Mouse (Mus musculus): Measurements from ENCODE around the gene Tpm4. TPM values are rescaled to one million over a fixed set of nuclear protein-coding genes. Genes with fewer than 3 reads are reported as not detected.

Tpm4 gene
- polyA plus RNA-seq, 1 experiment from 2014 or later = 869 TPM

GRCm38 (mm10) chr8:72151418-72152078 lies 16.8 kb downstream of the Tpm4 start:
- 89% methylated on average over 3 of the region's 3 CpGs for WGBS
- H3K27ac ChIP-seq (ENCODE audit: low read length) = no peak overlapping the region
- no peak overlapping the region for H3K9ac ChIP-seq (replicated peaks; ENCODE audit: low read length)
- H3K36me3 ChIP-seq (ENCODE audit: insufficient read depth, low read length) = peaks cover 71% of the 10 kb centered on the region
- 0 out of 2 replicates have a peak, but pooled peaks cover 5% of the 10 kb centered on the region for H3K4me1 ChIP-seq (ENCODE audit: insufficient read depth, low read length)
- H3K4me3 ChIP-seq (ENCODE audit: low read length) = no peak overlapping the region
- ATAC-seq (ENCODE audit: low FRiP score, low TSS enrichment) = no peak
- no peaks in the 10 kb centered on the region for H3K9me3 ChIP-seq (ENCODE audit: low read length)
- H3K27me3 ChIP-seq (ENCODE audit: insufficient read depth, low read length) = no peaks in the 10 kb centered on the region
- H3K4me2 ChIP-seq (replicated peaks; ENCODE audit: low read depth, low read length) = no peak overlapping the region

- Histone ChIP-seq H3K27ac (ENCODE audit: low read length) (no peak overlapping the region), H3K9me3 (ENCODE audit: low read length) (no peaks in the 10 kb centered on the region), H3K9ac (replicated peaks; ENCODE audit: low read length) (no peak overlapping the region), H3K4me2 (replicated peaks; ENCODE audit: low read depth, low read length) (no peak overlapping the region), H3K4me3 (ENCODE audit: low read length) (no peak overlapping the region), H3K27me3 (ENCODE audit: insufficient read depth, low read length) (no peaks in the 10 kb centered on the region), H3K4me1 (ENCODE audit: insufficient read depth, low read length) (0 out of 2 replicates have a peak, but pooled peaks cover 3% of the 10 kb centered on the region), H3K36me3 (ENCODE audit: insufficient read depth, low read length) (peaks cover 55% of the 10 kb centered on the region)
- no peak for ATAC-seq (ENCODE audit: low FRiP score, low TSS enrichment)
Measured at GRCm38 (mm10) chr8:72153382-72153781, 18.6 kb downstream of the Tpm4 start.

GRCm38 (mm10) chr8:72158096-72158495 lies 23.3 kb downstream of the Tpm4 start:
- ATAC-seq (ENCODE audit: low FRiP score, low TSS enrichment) = no peak
- Histone ChIP-seq H3K9me3 (ENCODE audit: low read length) (no peaks in the 10 kb centered on the region), H3K4me1 (ENCODE audit: insufficient read depth, low read length) (peaks cover 24% of the 10 kb centered on the region), H3K27me3 (ENCODE audit: insufficient read depth, low read length) (no peaks in the 10 kb centered on the region), H3K4me2 (replicated peaks; ENCODE audit: low read depth, low read length) (no peak overlapping the region), H3K9ac (replicated peaks; ENCODE audit: low read length) (no peak overlapping the region), H3K4me3 (ENCODE audit: low read length) (no peak overlapping the region), H3K27ac (ENCODE audit: low read length) (no peak overlapping the region), H3K36me3 (ENCODE audit: insufficient read depth, low read length) (peaks cover 16% of the 10 kb centered on the region)
- 83% methylated on average over 2 of the region's 2 CpGs for WGBS

GRCm38 (mm10) chr8:72158726-72159125 lies 24.0 kb downstream of the Tpm4 start:
- Histone ChIP-seq H3K27me3 (ENCODE audit: insufficient read depth, low read length) (no peaks in the 10 kb centered on the region), H3K9me3 (ENCODE audit: low read length) (no peaks in the 10 kb centered on the region), H3K36me3 (ENCODE audit: insufficient read depth, low read length) (peaks cover 13% of the 10 kb centered on the region; the same call in 1 of the 2 replicates), H3K9ac (replicated peaks; ENCODE audit: low read length) (no peak overlapping the region), H3K4me2 (replicated peaks; ENCODE audit: low read depth, low read length) (no peak overlapping the region), H3K27ac (ENCODE audit: low read length) (no peak overlapping the region), H3K4me1 (ENCODE audit: insufficient read depth, low read length) (peaks cover 27% of the 10 kb centered on the region), H3K4me3 (ENCODE audit: low read length) (no peak overlapping the region)
- ATAC-seq (ENCODE audit: low FRiP score, low TSS enrichment) = no peak
- WGBS = 82% methylated on average over 3 of the region's 3 CpGs

GRCm38 (mm10) chr8:72160007-72160406 lies 25.2 kb downstream of the Tpm4 start:
- Histone ChIP-seq H3K4me1 (ENCODE audit: insufficient read depth, low read length) (peaks cover 27% of the 10 kb centered on the region), H3K27ac (ENCODE audit: low read length) (no peak overlapping the region), H3K9me3 (ENCODE audit: low read length) (no peaks in the 10 kb centered on the region), H3K9ac (replicated peaks; ENCODE audit: low read length) (peak overlapping the region; percentile 73), H3K4me2 (replicated peaks; ENCODE audit: low read depth, low read length) (peak overlapping the region; percentile 82), H3K4me3 (ENCODE audit: low read length) (peak overlapping the region; percentile 68), H3K27me3 (ENCODE audit: insufficient read depth, low read length) (no peaks in the 10 kb centered on the region), H3K36me3 (ENCODE audit: insufficient read depth, low read length) (peaks cover 6% of the 10 kb centered on the region; the same call in 1 of the 2 replicates)
- 51% methylated on average over 3 of the region's 3 CpGs for WGBS
- no peak for ATAC-seq (ENCODE audit: low FRiP score, low TSS enrichment)

- Histone ChIP-seq H3K4me1 (ENCODE audit: insufficient read depth, low read length) (peaks cover 27% of the 10 kb centered on the region), H3K9ac (replicated peaks; ENCODE audit: low read length) (peak within 1 kb of the TSS; percentile 88), H3K27me3 (ENCODE audit: insufficient read depth, low read length) (no peaks in the 10 kb centered on the region), H3K4me3 (ENCODE audit: low read length) (peak within 1 kb of the TSS; percentile 68), H3K27ac (ENCODE audit: low read length) (peak within 1 kb of the TSS; percentile 88), H3K9me3 (ENCODE audit: low read length) (no peaks in the 10 kb centered on the region), H3K4me2 (replicated peaks; ENCODE audit: low read depth, low read length) (peak within 1 kb of the TSS; percentile 82), H3K36me3 (ENCODE audit: insufficient read depth, low read length) (peaks cover 9% of the 10 kb centered on the region; the same call in 1 of the 2 replicates)
- WGBS = under 1% methylated on average over 82 of the region's 82 CpGs
- peak; percentile 99 for ATAC-seq (ENCODE audit: low FRiP score, low TSS enrichment)
Measured at GRCm38 (mm10) chr8:72160707-72161697, 26.2 kb downstream of the Tpm4 start, which contains the start of gene Rab8a. TSS of gene Rab8a (plus strand) at chr8:72161200.

GRCm38 (mm10) chr8:72162821-72163220 lies 28.0 kb downstream of the Tpm4 start:
- Histone ChIP-seq H3K27me3 (ENCODE audit: insufficient read depth, low read length) (no peaks in the 10 kb centered on the region), H3K4me3 (ENCODE audit: low read length) (no peak overlapping the region), H3K9ac (replicated peaks; ENCODE audit: low read length) (no peak overlapping the region), H3K4me1 (ENCODE audit: insufficient read depth, low read length) (peaks cover 27% of the 10 kb centered on the region), H3K9me3 (ENCODE audit: low read length) (no peaks in the 10 kb centered on the region), H3K27ac (ENCODE audit: low read length) (no peak overlapping the region), H3K36me3 (ENCODE audit: insufficient read depth, low read length) (peaks cover 9% of the 10 kb centered on the region; the same call in 1 of the 2 replicates), H3K4me2 (replicated peaks; ENCODE audit: low read depth, low read length) (no peak overlapping the region)
- ATAC-seq (ENCODE audit: low FRiP score, low TSS enrichment) = no peak

GRCm38 (mm10) chr8:72169098-72169668 lies 34.4 kb downstream of the Tpm4 start:
- Histone ChIP-seq H3K9ac (replicated peaks; ENCODE audit: low read length) (no peak overlapping the region), H3K36me3 (ENCODE audit: insufficient read depth, low read length) (peaks cover 63% of the 10 kb centered on the region), H3K4me3 (ENCODE audit: low read length) (no peak overlapping the region), H3K9me3 (ENCODE audit: low read length) (no peaks in the 10 kb centered on the region), H3K27ac (ENCODE audit: low read length) (no peak overlapping the region), H3K4me1 (ENCODE audit: insufficient read depth, low read length) (no peaks in the 10 kb centered on the region), H3K27me3 (ENCODE audit: insufficient read depth, low read length) (no peaks in the 10 kb centered on the region), H3K4me2 (replicated peaks; ENCODE audit: low read depth, low read length) (no peak overlapping the region)
- ATAC-seq (ENCODE audit: low FRiP score, low TSS enrichment) = no peak
- WGBS = 87% methylated on average over 3 of the region's 3 CpGs

GRCm38 (mm10) chr8:72169681-72170249 lies 35.0 kb downstream of the Tpm4 start:
- 82% methylated on average over 3 of the region's 3 CpGs for WGBS
- Histone ChIP-seq H3K9me3 (ENCODE audit: low read length) (no peaks in the 10 kb centered on the region), H3K36me3 (ENCODE audit: insufficient read depth, low read length) (peaks cover 69% of the 10 kb centered on the region), H3K27ac (ENCODE audit: low read length) (no peak overlapping the region), H3K4me2 (replicated peaks; ENCODE audit: low read depth, low read length) (no peak overlapping the region), H3K4me3 (ENCODE audit: low read length) (no peak overlapping the region), H3K27me3 (ENCODE audit: insufficient read depth, low read length) (no peaks in the 10 kb centered on the region), H3K4me1 (ENCODE audit: insufficient read depth, low read length) (no peaks in the 10 kb centered on the region), H3K9ac (replicated peaks; ENCODE audit: low read length) (no peak overlapping the region)
- 0 out of 2 replicates have a peak, but pooled peaks have one; percentile 29 for ATAC-seq (ENCODE audit: low FRiP score, low TSS enrichment)
